Mouse (Mus musculus) A20 (cell line): ENCODE measurements around the gene Gm49388.
A peak's percentile ranks its signal among the peaks of the same experiment; 100 is the strongest.
"Not testable (repeated sequence)": the region's sequence is repeated elsewhere in the genome, so short reads cannot be mapped to it uniquely, and the experiment has no call there.

Experiments
- DNase-seq: peaks from one replicate; pipeline ENCODE4 v3.0.0-alpha.2; 2011; ENCODE audit warnings: low read depth, low spot score

The Gm49388 gene

DNA sequence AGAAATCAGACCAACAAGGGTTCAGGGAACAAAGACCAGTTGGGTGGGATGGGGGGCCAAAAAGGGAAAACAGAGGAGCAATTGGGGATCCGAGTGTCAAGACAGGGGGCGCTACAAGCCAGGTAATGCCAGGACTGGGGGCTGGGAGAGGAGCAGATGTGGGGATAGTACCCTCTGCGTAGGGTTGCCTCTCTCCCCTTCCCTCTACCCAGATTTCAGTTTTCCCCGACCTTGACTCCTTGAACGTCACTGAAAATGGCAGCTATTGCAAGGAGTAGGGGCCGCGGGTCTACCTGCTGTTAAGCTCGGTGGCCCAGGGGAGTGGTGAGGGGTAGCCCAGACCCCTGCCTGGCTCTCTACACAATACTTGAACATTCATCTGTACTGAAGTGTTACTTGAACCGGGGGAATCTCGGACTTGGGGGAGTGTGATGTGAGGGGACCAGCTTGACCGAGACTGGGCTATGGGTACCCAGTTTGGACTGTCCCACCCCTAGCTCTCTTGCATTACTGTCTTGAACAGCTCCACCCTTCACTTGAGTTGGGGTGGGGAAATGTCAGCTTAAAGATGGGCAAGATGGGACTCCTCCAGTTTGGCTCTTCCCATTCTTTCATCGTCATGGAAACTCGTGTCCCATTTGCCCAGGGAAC is 16.9 kb upstream of the Gm49388 start:
- peak; percentile 23 for DNase-seq

DNA sequence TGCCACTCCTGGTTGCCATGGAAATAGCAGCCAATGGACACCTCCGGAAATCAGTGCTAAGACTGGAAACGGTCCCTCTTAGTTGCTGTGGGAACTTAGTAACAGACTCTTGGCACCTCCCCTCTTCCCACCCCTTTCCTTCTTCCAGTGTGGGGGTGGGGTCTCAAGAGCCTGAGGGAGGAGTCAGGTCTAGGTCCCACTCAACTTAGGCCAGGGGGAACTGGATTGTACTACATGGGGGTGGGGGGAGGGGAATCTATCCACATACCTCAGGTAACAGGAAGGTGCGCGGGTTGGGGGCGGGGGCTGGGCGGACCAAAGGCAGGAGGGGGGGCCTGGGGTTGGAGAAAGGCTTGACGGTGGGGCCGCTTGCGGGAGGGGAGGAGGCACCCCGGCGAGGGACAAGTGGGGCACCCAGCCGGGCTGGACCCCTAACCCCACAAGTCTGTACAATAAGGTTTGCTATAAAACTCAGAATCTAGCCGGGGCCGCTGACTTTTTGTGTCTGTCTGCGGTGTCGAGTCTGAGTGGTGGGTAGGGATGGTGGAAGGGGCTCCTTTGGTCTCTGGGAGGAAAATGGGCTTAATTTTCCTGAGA is 16.3 kb upstream of the Gm49388 start:
- DNase-seq = peak; percentile 39

DNA sequence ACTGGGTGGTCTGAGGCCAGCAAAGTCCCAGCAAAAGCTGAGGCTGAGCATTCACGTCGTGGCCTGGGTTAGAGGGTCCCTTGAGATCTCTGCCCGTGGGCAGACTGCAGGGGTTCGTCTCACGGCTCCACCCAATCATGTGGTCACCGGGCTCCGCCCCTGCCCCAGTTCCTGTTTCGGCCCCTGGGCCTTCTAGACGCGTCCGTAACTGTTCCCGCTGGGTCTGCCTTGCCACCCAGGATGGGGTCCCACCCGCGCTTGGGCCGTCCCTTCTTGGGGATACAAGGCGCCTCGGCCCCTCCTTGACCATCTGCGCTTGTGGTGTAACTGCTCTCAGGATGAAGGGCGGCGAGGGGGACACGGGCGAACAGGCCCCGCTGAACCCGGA is 15.8 kb upstream of the Gm49388 start, which contains the start of gene Orai3:
TSS of gene Orai3 (plus strand) at position 165 of the 388 bp plus-strand sequence.
- peak; percentile 90 for DNase-seq

DNA sequence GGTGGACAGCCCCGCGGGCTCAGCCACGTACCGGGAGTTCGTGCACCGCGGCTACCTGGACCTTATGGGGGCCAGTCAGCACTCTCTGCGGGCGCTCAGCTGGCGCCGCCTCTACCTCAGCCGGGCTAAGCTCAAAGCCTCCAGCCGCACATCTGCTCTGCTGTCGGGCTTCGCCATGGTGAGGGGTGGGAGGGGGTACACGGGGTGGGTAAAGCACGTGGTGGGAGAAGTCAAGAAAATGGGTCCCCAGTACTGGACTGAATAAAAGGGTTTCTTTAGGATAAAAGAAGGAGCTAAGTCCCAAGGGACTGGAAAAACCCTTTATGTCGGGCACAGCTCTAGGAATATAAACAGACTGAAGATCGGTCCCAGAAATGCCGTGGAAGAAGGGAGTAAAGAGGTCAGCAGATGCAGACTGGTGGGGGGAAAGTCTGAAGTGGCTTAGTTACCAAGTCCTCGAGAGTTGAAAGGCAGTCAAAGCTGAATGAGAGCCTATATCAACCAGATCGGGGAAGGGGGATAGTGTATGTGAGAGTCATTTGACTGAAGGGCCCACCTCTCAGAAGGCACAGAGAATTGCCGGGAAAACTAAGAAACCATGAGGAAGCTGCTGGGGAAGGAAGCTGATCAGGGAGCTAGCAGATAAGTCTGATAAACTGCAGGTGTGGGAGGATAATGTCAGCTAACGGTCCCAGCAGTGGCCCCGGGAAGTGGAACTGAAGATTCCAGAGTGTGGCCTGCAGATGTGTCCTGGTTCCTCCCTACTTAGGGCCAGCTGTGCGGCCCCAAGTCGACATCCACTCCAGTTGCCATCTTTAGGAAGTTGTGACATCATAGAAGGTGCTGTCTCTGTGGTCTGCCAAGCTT is 15.1 kb upstream of the Gm49388 start:
- peak; percentile 47 for DNase-seq

DNA sequence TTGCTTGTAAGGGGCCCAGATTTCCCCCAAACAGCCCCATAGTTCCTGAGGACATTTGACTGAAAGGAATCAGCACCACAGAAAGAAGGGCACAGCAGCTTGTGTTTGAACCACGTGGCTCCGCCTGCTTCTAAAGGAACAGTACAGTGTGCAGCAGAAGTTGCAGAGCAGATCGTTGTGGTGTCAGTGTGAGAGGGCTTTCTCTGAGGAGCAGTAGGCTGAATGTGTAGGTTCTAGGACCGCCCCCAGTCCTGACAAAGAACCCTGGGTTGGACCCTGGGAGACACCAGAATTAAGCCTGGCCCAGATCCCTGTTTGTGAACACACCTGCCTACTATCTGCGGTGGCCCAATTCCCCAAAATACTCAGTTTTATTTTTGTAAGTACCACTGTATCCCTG is 14.1 kb upstream of the Gm49388 start:
- DNase-seq = no peak

DNA sequence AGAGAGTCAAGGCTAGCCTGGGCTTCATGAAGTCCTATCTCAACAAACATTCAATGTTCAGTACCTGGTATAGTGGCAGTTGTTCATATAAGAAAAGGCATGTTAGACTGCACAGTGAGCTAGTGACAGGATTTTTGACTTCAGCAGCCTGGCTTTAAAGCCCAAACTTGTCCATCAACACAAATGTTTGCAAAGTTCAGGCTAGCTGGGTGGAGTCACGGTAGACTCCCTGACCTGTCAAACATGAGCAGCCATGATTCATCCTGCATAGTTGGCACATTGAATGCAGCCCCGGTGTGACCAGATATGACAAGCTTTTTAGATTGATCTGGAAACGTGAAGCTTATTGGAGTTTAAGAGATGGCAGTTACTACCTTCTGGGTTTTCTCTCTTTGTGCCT is 13.3 kb upstream of the Gm49388 start:
- DNase-seq = no peak

DNA sequence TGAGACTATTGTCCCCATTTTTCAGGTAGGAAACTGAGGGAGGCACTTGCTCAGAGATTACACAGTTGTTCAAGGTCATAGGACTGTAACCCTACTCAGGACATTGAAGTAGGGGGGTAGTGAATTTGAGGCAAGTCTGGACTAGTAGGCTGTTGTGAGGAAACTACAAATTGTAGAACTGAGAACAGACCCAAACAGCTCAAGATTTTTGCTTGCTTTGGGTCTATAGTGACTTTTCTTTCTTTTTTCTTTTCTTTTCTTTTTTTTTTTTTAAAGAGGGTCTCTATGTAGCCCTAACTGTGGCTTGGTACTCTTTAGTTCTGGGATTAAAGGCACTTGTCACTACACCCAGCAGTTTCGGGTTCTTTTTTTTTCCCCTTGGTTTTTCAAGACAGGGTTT is 12.9 kb upstream of the Gm49388 start:
- DNase-seq = no peak

DNA sequence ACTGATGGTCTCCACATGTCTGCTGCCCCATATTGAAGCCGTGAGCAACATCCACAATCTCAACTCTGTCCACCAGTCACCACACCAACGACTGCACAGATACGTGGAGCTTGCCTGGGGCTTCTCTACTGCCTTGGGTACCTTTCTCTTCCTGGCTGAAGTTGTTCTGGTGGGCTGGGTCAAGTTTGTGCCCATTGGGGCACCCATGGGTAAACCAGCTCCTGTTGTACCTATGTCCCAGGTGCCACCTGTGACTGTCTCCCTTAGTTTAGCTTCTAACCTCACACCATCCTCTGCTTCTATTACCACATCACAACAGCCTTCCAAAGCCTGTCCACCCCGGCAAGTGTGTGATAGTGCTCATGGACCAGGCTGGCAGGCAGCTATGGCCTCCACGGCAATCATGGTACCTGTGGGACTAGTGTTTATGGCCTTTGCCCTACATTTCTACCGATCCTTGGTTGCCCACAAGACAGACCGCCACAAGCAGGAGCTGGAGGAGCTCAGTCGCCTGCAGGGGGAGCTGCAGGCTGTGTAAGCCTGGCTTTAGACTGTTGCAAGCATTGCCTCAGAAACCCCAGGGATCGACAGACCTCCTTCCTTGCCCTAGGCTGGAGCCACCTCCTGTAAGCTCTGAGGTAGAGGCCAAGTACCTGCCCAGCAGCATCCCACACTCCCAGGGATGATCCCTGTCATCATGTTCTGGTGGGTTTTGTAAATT is 11.6 kb upstream of the Gm49388 start:
- peak; percentile 88 for DNase-seq

DNA sequence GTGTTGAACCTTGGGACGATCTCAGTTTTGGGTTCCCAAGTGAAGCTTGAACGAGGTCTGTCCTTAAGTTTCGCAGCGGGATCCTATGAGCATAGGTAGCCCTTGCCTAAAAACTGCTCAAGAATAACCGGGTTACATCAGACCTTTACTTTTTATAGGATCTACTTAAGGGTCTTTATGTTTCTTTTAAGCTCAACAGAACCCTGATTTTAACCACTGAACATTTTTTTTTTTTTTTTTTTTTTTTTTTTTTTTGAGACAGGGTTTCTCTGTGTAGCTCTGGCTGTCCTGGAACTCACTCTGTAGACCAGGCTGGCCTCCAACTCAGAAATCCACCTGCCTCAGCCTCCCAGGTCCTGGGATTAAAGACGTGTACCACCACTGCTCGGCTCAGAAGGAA is 9.6 kb upstream of the Gm49388 start:
- not testable (repeated sequence) for DNase-seq

DNA sequence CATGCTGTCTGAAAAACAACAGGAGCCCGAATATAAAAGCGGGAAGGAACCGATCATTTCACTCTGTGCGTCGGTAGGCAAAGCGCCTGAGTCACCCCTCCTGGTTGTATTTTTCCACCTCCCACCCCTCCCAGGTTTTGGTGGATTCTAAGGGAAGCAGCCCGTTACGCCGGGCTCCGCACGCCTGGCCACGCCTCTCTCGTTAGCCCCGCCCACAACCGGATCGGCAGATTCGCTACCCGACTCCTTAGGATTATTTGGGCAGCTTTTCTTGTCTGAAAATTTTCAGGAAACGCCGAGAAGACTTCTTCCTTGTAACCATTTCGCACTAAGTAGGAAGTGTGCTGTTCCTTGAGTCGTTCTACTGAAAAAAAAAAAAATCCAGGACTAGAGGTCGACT is 9.0 kb upstream of the Gm49388 start, which contains the start of gene Setd1a:
TSS of gene Setd1a (plus strand) at position 245 of the 400 bp plus-strand sequence.
- peak; percentile 85 for DNase-seq

DNA sequence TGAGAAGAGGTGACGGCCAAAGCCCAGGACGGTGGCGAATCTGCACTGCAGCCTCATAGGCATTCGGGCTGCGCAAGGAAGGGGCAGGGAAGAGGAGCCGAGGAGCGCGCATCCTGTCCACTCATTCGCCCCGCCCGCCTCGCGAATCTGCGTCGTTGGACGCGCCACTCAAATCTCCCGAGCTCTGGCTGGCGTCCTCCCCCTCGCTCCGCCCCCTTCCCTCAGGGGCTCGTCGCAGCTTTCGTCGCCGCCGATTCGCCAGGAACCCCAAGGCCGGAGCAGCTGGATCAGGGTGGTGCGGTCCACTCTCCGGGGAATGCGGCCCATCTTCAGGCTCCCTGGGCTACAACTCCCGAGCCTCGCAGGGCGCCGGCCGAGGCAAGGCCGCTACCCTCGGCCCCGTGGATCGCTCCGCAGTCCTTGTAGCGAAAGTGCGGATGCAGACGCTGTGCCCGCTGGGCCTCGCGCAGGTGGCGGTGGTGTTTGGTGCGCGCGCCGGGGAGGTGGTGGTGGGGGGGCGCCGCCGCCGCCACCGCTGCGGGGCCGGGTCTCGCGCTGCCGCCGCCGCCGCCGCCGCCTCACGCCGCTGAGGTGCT is 8.4 kb upstream of the Gm49388 start:
- peak; percentile 99 for DNase-seq

DNA sequence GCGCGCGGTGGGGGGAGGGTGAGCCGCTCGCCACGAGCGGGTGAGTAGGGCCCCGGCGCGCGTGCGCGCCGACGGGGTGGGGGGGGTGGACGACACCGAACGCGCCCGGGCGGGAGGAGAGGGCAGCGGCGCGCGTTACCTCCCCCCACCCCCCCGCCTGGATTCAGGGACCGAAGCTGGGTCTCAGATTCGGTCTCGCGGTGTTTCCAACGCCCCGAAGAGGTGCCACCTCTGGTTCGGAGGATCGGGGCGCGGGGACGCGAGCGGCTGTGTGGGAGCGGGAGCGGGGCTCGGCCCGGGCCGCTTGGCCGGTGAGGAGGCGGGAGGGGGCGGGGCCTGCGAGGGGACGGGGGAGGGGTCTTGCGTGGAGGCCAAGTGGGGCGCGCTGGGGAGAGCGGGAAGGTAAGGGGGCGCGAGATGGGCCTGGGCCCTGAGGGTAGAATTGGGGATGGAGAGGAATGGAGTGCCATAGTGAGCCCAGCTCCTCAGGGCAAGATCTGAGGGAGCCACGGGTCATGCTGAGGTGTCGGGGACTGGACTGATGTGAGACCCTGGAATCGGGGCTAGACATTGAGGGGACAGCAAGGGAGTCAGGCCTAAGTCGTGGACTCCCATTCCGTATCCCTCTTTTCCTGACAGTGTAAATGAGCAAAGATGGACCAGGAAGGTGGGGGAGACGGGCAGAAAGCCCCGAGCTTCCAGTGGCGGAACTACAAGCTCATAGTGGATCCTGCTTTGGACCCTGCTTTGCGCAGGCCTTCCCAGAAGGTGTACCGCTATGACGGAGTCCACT is 7.7 kb upstream of the Gm49388 start:
- peak; percentile 79 for DNase-seq

DNA sequence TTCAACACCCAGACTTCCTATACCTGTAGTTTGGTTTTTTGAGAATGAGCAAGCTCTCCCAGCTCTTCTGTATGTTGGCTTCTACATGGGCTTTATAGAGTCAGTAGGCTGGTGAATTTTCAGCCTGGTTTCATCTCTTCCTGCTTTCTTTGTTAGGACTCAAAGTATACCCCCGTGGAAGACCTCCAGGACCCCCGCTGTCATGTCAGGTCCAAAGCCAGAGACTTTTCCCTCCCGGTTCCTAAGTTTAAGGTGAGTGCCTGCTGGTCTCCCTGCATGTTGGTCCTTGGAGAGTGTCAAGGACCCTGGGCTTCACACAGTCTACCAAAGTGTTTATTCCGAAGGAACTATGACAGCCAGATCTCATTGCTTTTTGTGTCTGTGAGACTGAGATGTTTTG is 7.1 kb upstream of the Gm49388 start:
- no peak for DNase-seq

DNA sequence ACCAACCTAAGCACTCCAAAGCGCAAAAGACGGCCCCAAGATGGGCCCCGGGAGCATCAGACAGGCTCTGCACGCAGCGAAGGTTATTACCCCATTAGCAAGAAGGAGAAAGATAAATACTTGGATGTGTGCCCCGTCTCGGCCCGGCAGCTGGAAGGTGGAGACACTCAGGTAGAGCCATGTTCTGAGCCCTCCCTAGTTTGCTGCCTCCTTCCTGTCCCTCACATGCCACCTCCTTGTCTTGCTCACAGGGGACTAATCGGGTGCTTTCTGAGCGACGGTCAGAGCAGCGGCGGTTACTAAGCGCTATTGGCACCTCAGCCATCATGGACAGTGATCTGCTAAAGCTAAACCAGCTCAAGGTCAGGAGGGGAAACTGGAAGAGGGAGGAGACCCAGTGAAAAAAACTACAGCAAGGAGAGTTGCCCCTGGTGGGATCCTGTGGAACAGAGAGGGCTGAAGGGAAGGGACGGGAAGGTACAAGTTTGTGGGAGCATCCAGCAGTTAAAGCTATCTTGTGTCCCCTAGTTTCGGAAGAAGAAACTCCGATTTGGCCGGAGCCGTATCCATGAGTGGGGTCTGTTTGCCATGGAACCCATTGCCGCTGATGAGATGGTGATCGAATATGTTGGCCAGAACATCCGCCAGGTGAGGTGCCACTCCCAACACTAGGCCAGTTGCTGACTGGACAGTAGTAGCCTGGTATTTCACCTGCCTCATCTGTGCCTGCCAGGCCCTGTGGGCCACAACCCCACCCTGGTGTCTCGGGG is 11.9 kb downstream of the Gm49388 start:
- no peak for DNase-seq

DNA sequence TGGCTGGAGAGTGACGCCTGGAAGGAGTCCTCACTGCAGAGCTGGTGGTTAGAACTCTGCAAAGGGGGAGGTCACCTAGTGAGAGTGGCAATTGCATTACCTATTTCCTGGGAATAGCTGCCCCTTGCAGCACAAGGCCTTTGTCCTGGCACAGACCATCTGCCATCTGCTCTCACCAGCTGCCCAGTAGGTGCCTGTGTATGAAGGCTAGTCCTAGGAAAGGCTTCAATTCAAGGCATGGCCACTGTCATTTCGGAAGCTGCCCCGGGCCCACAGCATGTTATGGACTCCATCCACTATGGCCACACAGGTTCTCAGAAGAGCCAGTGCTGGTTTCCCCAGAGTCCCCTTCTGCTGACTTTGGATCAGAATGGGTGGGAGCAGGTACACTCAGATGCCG is 13.2 kb downstream of the Gm49388 start:
- DNase-seq = no peak

DNA sequence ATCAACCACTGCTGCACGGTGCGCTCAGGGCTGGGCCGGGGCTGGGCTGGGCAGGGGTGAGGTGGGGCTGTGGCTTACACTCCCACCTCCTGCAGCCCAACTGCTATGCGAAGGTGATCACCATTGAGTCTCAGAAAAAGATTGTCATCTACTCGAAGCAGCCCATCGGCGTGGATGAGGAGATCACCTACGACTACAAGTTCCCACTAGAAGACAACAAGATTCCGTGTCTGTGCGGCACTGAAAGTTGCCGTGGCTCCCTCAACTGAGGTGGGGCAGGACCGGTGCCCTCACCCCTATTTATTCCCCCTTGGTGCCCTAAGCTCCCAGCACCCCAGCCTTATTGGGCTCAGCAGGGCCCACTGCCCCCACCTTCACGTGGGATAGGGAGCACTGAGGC is 13.8 kb downstream of the Gm49388 start:
- DNase-seq = no peak

DNA sequence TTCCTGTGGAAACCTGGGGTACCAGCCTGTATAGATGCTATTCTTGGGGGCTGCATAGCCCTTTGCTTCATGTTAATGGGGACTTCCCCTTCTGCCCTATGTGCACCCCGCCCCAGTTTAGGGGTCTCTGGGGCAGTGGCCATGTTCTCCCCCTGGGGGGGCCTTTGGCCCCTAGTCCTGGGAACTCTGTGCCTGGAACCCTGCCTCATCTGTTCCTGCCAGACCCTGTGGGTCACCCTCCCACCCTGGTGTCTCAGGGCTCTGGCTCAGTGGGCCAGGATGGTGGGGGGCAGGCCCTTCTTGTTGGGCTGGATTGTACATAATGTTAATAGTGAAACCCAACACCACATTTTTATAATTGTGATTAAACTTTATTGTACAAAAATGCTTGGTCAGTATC is 14.3 kb downstream of the Gm49388 start:
- no peak for DNase-seq

DNA sequence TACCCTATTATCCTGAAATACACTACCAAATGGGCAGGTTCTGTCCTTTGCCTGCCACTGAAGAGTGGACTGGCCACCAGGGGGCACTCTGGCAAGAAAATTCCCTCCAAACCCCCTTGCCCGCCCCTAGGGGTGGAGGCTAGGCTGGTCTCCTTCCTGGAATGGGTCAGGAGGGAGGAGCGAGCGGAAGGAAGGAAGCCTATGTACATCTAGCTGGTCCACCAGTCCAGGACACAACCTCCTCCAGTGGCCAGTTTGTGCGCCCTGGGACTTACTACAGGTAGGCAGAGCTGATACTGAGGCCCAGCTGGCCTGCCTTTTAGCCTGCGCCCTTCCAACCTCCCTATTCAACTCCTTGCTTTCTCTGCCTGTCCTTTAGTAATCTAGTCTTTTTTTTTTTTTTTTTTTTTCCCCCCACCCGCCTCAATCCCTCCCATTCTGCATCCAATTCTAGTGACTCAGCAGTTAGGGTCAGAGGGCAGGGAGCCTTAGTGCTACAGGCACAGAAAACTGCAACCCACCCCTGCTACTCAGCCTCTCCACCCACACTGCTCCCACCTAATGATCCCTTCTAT is 15.1 kb downstream of the Gm49388 start, which contains the start of gene Hsd3b7:
TSS of gene Hsd3b7 (plus strand) at position 170 of the 575 bp plus-strand sequence.
- DNase-seq = peak; percentile 60

DNA sequence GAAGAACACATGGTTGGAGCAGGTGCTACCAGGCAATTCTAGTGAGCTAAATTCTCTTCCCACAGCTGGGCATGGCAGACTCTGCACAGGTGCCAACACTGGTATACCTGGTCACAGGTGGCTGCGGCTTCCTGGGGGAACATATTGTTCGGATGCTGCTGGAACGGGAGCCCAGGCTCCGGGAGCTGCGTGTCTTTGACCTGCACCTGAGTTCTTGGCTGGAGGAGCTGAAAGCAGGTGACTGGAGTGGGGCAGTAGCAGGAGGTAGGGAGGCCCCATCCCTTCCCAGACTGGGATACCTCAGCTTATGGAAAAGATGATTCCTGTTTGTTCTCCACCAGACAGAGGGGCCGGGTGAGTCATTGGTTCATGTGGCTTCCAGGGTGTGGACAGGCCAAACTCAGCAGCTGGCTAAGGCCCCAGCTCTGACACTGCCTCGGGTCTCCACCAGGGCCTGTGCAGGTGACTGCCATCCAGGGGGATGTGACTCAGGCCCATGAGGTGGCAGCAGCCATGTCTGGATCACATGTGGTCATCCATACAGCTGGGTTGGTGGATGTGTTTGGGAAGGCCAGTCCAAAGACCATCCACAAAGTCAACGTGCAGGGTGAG is 15.7 kb downstream of the Gm49388 start:
- no peak for DNase-seq
